Mouse (Mus musculus): ENCODE results near the gene Cnbp.

Gene Cnbp

DNA sequence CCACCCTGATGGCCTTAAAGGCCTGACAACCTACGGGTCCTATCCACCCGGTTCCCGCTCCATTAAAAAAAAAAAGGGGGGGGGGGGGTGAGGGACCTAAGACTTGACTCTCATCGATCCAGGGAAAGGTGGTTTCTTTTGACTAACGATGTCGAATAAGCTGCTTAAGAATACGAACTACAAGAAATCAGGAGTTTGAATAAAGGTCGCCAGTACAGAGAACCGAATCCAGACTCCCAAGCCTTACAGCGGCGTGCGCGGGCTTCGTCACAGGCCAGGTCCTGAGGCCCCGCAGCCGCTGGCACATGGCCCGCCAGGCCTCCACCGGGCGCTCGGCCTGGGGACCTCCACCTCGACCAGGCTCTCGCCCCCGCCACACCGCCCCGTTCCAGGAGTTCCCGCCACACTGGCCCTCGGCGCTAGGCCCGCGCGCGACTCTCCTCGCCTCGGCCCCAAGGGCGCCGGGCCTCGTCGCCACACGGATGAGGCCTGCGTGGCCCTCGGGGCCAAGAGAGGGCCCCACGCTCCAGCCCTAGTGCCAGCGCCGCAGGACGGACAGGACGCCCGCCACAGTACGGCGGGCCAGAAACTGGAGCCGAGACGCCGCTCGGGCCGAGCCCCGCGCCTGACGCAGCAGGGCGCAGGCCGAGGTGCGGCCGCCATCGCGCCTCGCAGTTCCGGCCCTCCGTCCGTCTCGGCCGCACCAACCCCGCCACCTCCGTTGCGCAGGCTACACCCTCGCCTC, 579 bp downstream of the Cnbp start:
- no peak for DNase-seq (ENCODE audit: low spot score in 2 of 2)

DNA sequence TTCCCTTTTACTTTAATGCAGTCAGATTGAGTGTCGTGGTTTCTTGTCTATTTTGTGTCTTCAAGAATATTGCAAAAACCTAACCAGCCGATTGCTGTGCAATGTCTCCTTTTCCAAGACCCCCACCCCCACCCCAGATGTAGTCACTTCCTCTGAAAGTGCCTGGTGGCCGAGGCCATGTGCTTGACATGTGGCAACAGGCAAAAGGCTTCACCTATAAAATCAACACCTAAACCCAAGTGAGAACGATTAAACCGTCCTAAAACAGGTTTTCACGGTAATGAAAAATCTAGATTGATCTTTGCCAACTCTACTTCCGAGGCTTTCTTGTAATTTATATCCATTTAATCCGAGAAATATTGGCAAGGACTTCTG, 1.1 kb downstream of the Cnbp start:
- no peak for DNase-seq (ENCODE audit: low spot score in 2 of 2)

GRCm38 (mm10) chr6:87846813-87847212, 4.1 kb downstream of the Cnbp start:
- DNase-seq (ENCODE audit: low spot score in 2 of 2), result no peak

- DNase-seq (ENCODE audit: low spot score in 2 of 2), result no peak
These were observed 5.7 kb downstream of the Cnbp start for GRCm38 (mm10) chr6:87845031-87845695.

GRCm38 (mm10) chr6:87842254-87842653, 8.7 kb downstream of the Cnbp start:
- no peak for DNase-seq (ENCODE audit: low spot score in 2 of 2)

GRCm38 (mm10) chr6:87841635-87842034, 9.3 kb downstream of the Cnbp start:
- no peak for DNase-seq (ENCODE audit: low spot score in 2 of 2)

DNA sequence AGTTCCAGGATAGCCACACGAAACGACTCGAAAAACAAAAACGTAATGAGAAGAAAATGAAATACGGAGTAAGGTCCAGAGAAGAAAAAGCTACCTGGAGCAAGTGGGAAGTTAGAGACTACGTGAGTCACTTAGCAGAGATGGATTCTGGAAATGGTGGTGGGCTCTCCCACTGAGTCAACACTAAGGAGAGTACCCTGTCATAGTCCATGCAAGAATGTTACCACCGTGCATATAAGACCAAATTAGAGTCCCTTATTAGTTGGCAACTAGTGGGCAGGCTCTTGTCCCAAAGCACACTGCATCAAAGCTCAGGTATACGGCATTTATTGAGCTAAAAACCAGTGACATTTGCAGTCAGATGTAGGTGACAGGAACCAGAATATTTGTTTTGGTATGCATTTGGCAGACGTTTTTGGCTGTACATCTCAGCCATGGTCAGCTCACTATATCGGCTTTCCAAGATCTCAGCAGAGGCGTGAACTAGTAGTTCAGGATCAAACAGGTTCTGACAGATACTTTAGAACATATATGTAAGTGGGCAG, 11.0 kb downstream of the Cnbp start:
- no peak for DNase-seq (ENCODE audit: low spot score in 2 of 2)

- peak; percentile 76 to 86 for DNase-seq (ENCODE audit: low spot score in 2 of 2)
These were observed 12.2 kb downstream of the Cnbp start, which contains the start of gene Isy1 for GRCm38 (mm10) chr6:87838551-87839197. Isy1 (minus strand) TSS chr6:87838798.

DNA sequence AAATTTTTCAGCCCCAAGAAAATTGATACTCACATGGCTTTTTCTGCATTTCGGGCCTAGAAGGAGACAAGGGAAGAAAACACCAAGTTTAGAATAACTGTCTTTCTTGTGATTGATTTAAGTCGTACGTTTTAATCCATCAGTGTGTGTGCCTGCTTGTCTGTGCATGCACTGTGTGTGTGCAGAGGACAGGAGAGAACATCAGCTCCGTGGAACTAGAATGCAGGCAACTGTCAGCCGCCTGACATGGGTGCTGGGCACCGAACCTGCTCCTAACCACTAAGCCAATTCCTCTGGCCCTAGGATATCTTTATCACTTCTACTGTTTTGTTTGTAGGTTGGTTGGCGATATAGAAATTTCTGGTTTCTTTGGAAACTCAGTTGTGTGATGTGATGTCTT, 15.2 kb downstream of the Cnbp start, which contains the start of gene Gm45140:
Gene Gm45140, minus strand, starts transcription at position 101 of the 400 bp plus-strand sequence.
- DNase-seq (ENCODE audit: low spot score in 2 of 2), result no peak

DNA sequence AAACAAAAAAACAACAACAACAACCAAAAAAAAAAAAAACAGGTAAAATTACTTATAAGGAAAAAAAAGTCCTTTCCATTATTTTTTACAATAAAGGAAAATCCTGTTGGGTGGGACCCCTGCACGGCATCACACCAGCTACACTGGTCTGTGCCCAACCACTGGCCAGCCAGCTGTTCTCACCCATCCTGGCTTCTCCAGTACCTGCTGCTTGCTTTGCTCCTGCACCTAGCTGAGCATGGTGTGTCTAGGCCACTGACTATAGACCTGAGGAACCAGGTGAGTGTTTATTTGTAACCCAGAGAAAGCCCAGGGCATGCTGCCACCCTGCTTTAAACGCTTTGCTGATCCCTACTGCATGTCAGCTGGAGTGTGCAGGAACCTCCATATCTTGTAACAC, 30.5 kb downstream of the Cnbp start:
- DNase-seq (ENCODE audit: low spot score in 2 of 2), result no peak

DNA sequence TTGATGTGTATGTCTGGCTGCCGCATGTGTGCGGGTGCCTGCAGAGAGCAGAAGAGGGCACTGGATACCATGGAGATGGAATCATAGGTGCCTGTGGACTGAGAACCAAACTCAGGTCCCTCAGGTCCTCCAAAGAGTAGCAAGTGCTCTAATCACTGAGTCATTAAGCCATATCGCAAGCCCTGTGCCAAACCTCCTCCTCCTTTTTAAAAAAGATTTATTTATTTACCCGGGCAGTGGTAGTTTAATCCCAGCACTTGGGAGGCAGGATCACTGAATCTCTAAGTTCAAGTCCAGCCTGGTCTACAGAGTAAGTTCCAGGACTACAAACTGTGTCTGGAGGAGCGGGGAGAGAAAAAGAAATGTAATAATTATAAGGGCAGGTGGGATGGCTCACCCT, 36.4 kb downstream of the Cnbp start:
- DNase-seq (ENCODE audit: low spot score in 2 of 2), result no peak

- no peak for DNase-seq (ENCODE audit: low spot score in 2 of 2)
These were observed 38.2 kb downstream of the Cnbp start for GRCm38 (mm10) chr6:87812656-87813055.

GRCm38 (mm10) chr6:87811675-87812338, 39.1 kb downstream of the Cnbp start, which contains the start of gene Rab43:
Rab43 (minus strand) TSS chr6:87812164.
- peak; percentile 92 to 93 for DNase-seq (ENCODE audit: low spot score in 2 of 2)

DNA sequence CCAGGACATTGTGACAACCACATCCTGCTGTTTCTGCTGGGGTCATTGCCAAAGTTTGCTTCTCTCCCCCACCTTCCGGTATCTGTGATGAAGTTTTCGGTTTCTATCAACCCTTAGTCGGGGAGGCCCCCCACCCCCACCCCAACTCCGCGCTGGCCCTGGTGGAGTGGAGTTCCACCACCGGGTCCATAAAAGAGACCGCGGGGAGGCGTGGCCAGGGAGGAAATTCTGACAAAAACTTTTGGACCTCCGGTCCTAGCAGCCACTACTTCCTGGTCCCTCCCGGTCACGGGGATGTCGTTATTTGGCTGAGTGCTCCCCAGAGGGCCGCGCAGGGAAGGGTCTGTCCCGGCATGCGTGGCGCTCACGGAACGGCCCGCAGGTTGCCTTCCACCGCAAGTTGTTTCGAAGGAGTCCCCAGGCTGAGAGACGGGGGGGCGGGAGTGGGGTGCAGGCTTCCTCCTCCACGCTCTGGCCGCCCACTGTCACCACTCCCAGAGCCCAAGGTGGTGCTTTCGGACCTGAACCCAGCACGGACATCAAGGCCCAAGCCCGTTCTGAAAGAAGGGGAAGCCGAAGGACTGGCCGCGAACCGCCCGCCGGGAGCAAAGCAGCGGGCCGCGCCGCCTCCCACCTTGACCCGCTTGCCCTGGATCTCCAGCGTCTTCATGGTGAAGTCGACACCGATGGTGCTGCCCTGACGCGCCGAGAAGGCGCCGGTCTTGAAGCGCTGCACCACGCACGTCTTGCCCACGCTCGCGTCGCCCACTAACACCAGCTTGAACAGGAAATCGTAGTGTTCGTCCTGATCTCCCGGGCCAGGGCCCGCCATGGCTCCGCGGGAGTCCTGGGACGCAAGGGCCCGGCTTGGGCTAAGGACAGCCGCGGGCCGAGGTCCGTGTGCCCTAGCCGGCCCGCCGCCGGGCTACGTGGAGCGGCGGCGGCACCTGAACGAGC, 39.9 kb downstream of the Cnbp start:
- DNase-seq (ENCODE audit: low spot score in 2 of 2), result peak; percentile 47 to 60

DNA sequence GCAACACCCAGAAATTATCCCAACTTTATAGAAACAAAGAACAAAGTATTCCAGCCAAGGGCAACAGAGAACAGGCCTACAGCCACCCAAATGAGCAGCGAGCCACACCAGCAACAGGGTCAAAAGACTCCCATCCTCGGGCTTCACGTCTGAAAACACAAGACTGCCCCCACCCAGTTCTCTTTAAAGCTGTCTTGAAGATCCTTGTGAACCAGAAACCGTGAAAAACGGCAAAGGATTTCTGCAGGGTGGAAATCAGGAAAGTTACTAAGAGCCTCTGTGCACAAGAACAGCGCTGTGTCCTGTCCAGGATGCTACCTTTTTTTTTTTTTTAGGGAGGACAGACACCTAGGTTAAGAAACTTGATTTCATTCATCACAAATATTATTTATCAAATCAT, 40.6 kb downstream of the Cnbp start:
- no peak for DNase-seq (ENCODE audit: low spot score in 2 of 2)

DNA sequence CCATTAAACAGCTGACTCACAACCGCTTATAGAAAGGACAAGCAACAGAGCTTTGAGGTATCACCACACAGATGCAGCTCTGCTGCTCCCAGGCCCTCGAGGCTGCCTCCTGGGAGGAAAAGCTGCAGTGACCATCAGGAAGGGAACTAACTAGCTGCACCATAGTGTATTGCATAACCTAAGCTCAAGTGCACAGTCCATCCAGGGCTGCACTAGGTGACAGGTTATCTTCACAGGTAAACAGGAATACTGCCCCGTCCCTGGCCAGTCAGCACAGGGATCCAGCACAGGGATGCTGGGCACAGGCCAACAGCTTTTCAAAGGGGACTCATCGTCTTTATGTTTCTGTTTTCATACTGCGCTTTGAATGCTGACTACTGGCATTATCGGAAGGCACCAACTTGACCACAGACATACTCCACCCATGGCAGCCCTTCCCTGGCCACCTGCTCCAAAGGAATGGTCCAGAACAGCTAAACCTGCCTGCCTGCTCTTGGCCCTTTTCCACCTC, 41.2 kb downstream of the Cnbp start:
- DNase-seq (ENCODE audit: low spot score in 2 of 2), result no peak

DNA sequence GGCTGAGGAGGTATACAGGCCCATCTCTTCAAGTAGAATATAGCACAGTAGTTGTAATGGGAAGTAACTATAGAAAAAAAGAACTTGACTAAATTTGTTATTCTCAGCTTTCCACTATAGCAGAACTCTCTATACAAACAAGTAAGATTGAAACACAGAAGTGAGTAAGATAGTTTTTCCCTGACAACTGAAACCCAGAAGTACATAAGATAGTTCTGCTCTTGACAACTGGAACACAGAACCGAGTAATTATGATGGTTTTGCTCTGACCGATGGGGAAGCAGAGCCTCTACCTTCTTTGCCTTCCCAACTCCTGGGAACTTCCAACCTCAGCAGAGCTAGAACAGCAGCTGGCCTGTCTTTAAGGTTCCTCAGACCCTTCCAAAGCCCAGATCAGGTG, 41.8 kb downstream of the Cnbp start:
- DNase-seq (ENCODE audit: low spot score in 2 of 2), result no peak

GRCm38 (mm10) chr6:87808521-87808920, 42.4 kb downstream of the Cnbp start:
- DNase-seq (ENCODE audit: low spot score in 2 of 2), result no peak

- DNase-seq (ENCODE audit: low spot score in 2 of 2), result no peak
These were observed 43.0 kb downstream of the Cnbp start for GRCm38 (mm10) chr6:87807735-87808440.

DNA sequence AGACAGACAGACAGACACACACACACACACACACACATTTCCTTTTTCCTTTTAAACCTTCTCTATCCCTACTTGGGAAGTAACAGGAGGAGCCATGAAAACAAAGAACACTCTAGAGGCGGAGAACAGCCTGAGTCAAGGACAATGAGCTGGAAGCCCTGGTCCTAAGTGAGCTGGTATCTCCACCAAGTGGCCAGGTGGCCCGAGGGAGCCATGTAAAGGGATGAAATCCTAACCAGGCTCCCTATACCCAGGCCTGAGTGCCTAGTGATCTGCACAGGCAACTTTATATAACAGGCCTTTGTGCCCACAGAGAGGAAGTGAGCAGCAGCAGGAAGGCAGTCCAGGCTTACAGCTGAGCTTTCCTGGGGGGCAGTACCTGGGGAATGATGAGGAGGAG, 44.0 kb downstream of the Cnbp start:
- DNase-seq (ENCODE audit: low spot score in 2 of 2), result no peak
